Mouse (Mus musculus): ENCODE results near the gene Gm4027.
"Not testable (repeated sequence)": the region's sequence is repeated elsewhere in the genome, so short reads cannot be mapped to it uniquely, and the experiment has no call there.

Gm4027 gene

GRCm38 (mm10) chr12:87618569-87618968 is at the start of gene Gm4027:
TSS of gene Gm4027 (plus strand) at chr12:87618869.
- not testable (repeated sequence) for DNase-seq

- DNase-seq = not testable (repeated sequence)
Observed at GRCm38 (mm10) chr12:87601388-87601787, 17.3 kb upstream of the Gm4027 start.

- not testable (repeated sequence) for DNase-seq
Observed at GRCm38 (mm10) chr12:87602388-87602787, 16.3 kb upstream of the Gm4027 start, which contains the start of gene Oog1. TSS of gene Oog1 (plus strand) at chr12:87602688.

GRCm38 (mm10) chr12:87644520-87644919 is 25.9 kb downstream of the Gm4027 start, which contains the start of gene Gm16381:
TSS of gene Gm16381 (minus strand) at chr12:87644620.
- not testable (repeated sequence) for DNase-seq

GRCm38 (mm10) chr12:87652916-87653703 is 34.4 kb downstream of the Gm4027 start:
- not testable (repeated sequence) for DNase-seq

Measured in thymus, adult 18-20 months (tissue).